Mouse (Mus musculus): ENCODE measurements around the gene Fam168b. TPM values are rescaled to one million over a fixed set of nuclear protein-coding genes. Genes with fewer than 3 reads are reported as not detected.
A peak's percentile ranks its signal among the peaks of the same experiment; 100 is the strongest.

Gene Fam168b
- total RNA-seq, 2 experiments from 2014 or later, result 233 to 241 TPM

DNA sequence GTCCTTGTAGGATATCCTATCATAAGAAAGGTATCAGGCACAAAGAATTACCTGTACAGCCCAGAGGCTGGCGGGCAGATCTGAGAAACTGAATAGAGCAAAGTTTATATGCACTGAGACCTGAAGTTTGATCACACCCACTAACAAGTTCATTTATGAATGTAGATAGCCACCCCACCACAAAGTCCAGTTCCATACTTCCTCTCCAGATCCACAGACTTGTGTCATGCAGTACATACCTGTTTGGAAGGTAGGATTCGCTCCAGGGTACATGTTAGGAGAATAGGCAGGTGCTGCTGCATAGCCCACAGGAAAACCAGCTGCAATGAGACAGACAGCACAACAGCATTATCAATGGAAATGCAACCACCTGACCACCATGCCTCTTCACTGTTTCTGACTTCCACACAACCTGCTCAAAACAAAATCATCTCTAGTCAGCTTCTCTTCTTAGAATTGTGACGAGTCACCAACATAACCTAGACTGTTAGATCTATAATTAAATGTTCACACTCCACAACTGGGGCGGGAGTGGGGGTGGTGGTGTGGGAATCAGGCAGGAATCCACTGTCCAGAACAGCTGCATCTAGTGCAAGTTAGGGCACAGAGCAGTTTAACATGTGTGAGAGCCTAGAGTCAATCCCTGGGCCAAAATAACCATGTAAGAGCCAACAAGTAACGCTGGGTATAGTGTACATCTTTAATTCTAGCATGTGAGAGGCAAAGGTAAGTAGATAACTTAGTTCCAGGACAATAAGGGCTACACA lies 14.2 kb downstream of the Fam168b start:
- TF ChIP-seq CTCF (IDR thresholded peaks at IDR 0.05), result no peak
- H3K27ac ChIP-seq, result no peak overlapping the region
- intact Hi-C loops (cut with DNase I), result no loop called here
- no peak overlapping the region for H3K4me3 ChIP-seq
- no peak for DNase-seq (ENCODE audit: extremely low spot score in 1 of 2, low spot score in 2 of 2)

DNA sequence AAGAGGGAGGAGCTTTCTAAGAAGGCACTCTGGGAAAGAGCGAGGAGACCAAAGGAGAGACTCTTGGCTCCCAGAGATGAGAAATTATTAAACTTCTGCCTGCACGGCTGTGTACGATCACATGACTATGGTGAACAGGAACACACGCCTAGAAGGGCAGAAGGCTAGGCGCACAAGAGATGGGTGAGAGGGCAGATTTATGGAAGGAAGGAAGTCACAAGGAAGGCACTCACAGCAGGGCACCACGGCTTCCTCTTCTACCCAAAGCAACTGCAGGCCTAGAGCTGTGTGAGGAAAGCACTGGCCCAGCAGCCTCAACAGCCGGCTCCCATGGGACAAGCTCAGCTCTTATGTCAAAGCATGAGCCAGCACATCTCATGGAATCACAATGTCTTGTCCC lies 15.0 kb downstream of the Fam168b start:
- no peak for TF ChIP-seq CTCF (IDR thresholded peaks at IDR 0.05)
- H3K27ac ChIP-seq, result no peak overlapping the region
- H3K4me3 ChIP-seq, result no peak overlapping the region
- DNase-seq (ENCODE audit: extremely low spot score in 1 of 2, low spot score in 2 of 2), result no peak
- intact Hi-C loops (cut with DNase I), result no loop called here

DNA sequence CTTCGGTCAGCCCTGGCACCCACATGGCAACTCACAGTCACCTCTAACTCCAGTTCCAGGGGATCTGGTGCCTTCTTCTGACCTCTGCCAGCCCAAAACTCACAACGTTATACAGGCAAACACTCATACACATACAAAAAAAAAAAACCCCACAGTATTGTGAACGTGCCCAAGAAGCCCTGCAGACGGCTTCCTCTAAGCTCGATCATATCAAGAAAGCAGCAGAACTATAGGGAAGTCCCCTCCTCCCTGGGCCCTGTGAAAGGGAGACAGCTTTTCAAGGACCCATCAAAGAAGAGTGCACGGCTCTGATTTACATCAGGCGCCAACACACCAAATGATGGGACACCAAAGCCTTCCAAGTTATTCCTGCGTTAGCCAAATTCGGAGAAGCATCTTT lies 17.0 kb downstream of the Fam168b start:
- DNase-seq (ENCODE audit: extremely low spot score in 1 of 2, low spot score in 2 of 2), result no peak
- H3K27ac ChIP-seq, result no peak overlapping the region
- H3K4me3 ChIP-seq, result no peak overlapping the region
- intact Hi-C loops (cut with DNase I), result no loop called here
- TF ChIP-seq CTCF (IDR thresholded peaks at IDR 0.05), result no peak

DNA sequence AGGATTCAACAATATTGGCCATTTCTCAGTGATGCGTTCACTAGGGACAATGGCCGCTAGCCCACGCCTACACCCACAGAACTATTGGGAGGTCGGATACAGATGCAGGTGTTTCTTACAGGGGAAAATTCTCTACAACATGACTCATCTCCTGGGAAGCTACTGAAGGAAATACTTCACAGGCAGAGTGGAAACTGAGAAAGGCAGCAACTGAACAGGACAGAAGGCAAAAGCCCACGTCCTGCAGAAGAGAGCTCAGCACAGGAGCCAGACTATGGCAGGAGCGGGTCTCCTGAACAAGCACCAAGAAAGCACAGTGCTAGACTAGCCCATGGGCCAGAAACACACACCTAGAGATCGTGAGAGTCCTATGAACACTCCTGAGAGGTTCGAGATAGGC lies 18.7 kb downstream of the Fam168b start:
- intact Hi-C loops (cut with DNase I), result no loop called here
- Histone ChIP-seq H3K4me3 (no peak overlapping the region), H3K27ac (peak overlapping the region; percentile 3)
- no peak for TF ChIP-seq CTCF (IDR thresholded peaks at IDR 0.05)
- no peak for DNase-seq (ENCODE audit: extremely low spot score in 1 of 2, low spot score in 2 of 2)

DNA sequence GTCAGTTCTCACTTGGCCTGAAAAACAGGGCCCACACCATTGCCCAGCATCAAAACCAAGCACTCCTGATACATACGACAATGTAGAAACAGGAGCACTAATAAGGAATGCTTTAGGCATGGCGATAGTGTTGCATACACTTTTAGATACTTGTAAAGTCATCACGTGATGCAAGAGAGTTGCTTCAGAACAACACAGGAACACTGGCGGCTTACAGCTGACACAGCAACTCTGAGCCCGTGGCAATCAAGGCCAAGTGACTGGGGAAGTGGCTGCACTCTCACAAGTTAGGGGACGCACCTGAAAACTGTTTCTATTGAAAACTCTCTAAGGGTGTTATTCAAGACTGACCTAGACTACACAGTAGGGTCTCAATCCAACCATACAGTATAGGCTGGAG lies 19.5 kb downstream of the Fam168b start:
- Histone ChIP-seq H3K27ac (peak overlapping the region; percentile 38), H3K4me3 (no peak overlapping the region)
- no peak for TF ChIP-seq CTCF (IDR thresholded peaks at IDR 0.05)
- DNase-seq (ENCODE audit: extremely low spot score in 1 of 2, low spot score in 2 of 2), result no peak
- intact Hi-C loops (cut with DNase I), result no loop called here

DNA sequence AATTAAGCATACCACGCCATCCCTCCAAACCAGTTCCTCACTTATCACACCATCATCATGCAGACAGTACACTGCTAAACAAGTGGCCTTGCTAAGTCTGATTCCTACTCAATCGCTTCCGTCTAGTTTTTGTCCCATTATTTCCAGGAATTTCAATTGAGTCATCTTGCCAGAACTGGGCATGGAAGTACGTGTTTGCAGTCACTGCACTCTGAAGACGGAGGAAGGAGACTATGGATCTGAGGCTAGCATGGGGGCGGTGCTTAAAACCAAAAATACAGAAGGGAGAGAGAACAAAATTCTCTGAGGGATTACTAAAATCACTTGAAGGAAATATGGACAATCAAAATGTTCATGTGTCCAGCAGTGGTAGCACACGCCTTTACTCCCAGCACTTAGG lies 20.1 kb downstream of the Fam168b start:
- intact Hi-C loops (cut with DNase I), result no loop called here
- peak in 1 of 2 experiments; percentile 13 for DNase-seq (ENCODE audit: extremely low spot score in 1 of 2, low spot score in 2 of 2)
- no peak for TF ChIP-seq CTCF (IDR thresholded peaks at IDR 0.05)
- H3K4me3 ChIP-seq, result no peak overlapping the region
- peak overlapping the region; percentile 38 for H3K27ac ChIP-seq

DNA sequence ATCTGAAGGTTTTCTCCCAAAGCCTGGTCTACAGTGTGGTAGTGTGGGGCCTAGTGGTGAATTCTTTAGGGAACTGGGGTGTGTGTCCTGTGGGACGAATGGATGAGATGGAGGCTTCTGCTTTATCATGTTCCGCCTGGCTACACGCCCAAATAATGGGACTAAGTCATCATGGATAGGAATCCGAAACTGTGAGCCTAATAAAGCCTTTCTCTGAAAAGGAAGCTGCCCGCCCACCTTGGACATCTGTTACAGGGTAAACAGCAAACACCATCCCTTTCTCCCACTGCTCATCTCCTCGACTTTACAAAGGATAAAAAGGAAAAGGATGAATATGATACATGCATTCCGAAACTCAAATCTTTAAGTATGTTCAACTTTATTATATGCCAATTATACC lies 20.9 kb downstream of the Fam168b start:
- no peak for TF ChIP-seq CTCF (IDR thresholded peaks at IDR 0.05)
- Histone ChIP-seq H3K4me3 (no peak overlapping the region), H3K27ac (no peak overlapping the region)
- intact Hi-C loops (cut with DNase I), result no loop called here
- peak in 1 of 2 experiments; percentile 31 for DNase-seq (ENCODE audit: extremely low spot score in 1 of 2, low spot score in 2 of 2)

DNA sequence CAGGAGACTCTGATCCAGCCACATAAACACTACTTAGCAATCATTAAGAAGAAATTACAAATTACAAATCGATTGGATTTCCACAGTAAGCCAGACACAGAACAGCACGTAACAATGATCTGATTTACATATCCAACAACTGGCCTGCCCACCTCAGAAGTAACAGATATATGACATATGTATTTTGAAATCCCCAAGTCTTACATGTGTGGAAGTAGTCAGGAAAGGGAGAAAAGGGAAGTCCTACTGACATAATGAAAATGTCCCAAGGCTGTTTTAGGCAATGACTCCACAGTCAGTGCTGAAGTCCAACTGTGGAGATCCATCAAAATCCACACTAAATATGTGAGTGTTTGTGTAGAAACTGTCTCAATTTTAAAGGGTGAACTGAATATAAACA lies 21.5 kb downstream of the Fam168b start:
- no peak for TF ChIP-seq CTCF (IDR thresholded peaks at IDR 0.05)
- no peak overlapping the region for H3K4me3 ChIP-seq
- no peak for DNase-seq (ENCODE audit: extremely low spot score in 1 of 2, low spot score in 2 of 2)
- intact Hi-C loops (cut with DNase I), result no loop called here
- no peak overlapping the region for H3K27ac ChIP-seq

DNA sequence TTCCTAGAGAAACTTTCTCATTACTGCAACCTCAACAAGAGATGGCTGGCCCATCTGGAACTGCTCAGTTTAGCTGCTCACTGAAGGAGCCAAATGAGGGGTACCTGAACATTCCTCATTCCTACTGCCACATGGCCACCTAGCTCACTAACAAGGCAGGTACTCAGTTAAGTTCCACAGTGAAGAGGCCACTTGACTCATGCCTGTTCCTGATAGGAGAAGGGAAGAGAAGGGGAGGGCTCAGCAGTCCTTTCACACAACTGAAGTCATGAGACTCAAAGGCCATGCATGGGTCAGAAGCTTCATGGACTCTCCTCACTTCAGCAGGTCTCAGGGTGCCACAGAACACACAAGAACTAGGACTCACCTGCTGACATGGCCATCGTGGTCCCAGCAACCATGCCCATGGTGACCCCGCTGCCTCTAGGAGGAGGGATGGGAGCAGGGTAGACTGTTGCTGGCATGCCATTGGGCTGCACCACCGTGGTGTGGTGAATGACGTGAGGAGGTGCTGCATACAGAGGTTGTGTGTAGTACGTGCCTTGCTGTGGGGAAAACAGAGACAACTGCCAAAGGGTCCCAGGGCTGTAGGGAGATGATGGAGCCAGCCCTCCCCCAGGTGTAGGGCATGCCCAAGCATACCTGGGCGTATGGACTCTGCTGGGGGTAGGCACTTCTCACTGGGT lies 23.5 kb downstream of the Fam168b start:
- Histone ChIP-seq H3K4me3 (no peak overlapping the region), H3K27ac (no peak overlapping the region)
- no peak for TF ChIP-seq CTCF (IDR thresholded peaks at IDR 0.05)
- intact Hi-C loops (cut with DNase I), result no loop called here
- no peak for DNase-seq (ENCODE audit: extremely low spot score in 1 of 2, low spot score in 2 of 2)

DNA sequence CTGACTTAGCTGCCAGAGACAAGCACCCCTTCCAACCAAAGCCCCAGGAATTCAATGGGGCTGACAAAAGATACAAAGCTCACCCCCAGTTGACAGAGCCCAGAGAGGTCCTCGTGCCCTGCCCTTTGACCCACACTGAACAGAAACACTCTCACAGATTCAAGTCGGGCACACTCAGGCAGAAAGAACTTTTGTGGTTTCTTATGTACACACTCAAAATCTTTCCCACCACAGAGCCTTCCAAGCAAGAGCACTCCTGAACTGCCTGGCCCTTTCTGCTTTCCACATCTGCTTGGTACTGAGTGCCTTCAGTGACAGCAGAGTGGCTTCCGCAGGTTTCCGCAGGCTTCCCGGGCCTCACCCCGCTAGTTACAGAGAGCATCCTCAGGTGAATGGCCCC lies 27.0 kb downstream of the Fam168b start:
- Histone ChIP-seq H3K27ac (no peak overlapping the region), H3K4me3 (no peak overlapping the region)
- no peak for DNase-seq (ENCODE audit: extremely low spot score in 1 of 2, low spot score in 2 of 2)
- intact Hi-C loops (cut with DNase I), result no loop called here
- no peak for TF ChIP-seq CTCF (IDR thresholded peaks at IDR 0.05)

DNA sequence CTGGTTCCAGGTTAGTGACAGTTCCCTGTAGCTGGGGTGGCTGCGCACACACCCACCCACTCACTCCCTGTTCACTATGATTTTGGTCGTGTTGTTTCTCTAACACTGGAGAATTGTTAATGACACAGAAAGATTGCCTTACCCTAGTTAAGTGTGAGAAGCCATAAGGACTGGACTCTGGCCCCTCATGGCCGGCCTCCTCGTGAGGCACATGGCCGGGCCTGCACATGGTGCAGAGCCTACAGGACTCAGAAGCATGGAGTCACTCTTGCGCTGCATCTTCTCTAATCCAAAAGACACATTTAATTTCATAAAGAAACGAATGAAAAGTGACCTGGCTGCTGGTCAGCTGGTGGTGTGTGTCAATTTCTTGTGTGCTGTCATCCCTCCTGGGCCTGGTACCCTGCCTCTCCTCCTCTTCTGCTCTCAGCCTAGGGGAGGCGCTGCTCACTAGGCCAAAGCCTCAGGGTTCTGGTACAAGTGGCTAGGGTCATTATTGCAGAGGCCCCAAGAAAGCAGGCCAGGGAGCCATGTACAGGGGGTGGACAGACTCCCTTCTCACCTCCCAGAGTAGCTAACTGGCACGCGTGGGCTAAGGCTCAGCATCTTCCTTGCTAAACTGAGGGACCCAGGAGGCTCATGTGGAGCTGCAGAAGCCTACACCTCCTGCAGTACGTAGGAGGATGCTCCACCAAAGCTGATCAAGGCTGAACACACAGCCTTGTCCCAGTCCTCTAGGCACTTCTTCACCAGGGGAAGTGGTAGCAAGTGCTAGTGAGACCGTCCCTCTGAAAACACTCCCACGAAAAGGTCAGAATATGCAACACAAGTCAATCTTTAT lies 30.2 kb downstream of the Fam168b start:
- TF ChIP-seq CTCF (IDR thresholded peaks at IDR 0.05), result peak; percentile 8
- no peak for DNase-seq (ENCODE audit: extremely low spot score in 1 of 2, low spot score in 2 of 2)
- intact Hi-C loops (cut with DNase I), result no loop called here
- peak overlapping the region; percentile 73 for H3K27ac ChIP-seq
- H3K4me3 ChIP-seq, result no peak overlapping the region

DNA sequence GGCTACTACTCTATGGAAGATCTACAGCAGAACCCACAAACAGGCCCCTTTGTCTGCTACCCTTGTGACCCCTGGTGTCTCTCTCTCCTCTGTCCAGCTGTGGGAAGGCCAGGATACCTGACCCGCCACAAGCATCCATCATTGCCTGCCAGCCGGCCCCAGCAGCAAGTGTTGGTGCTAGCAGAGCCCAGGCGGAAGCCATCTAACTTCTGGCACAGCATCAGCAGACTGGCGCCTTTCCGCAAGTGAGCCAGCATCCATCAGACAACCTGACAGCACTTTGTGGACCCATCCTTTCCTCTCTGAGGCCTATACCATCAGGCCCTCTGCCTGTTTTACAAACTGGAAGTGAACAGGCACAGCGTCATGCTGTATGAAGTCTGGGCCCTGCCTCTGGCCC lies 31.3 kb downstream of the Fam168b start:
- peak overlapping the region; percentile 50 for H3K27ac ChIP-seq
- no peak for TF ChIP-seq CTCF (IDR thresholded peaks at IDR 0.05)
- no peak for DNase-seq (ENCODE audit: extremely low spot score in 1 of 2, low spot score in 2 of 2)
- intact Hi-C loops (cut with DNase I), result no loop called here
- no peak overlapping the region for H3K4me3 ChIP-seq
